In the genomic region with DNA sequence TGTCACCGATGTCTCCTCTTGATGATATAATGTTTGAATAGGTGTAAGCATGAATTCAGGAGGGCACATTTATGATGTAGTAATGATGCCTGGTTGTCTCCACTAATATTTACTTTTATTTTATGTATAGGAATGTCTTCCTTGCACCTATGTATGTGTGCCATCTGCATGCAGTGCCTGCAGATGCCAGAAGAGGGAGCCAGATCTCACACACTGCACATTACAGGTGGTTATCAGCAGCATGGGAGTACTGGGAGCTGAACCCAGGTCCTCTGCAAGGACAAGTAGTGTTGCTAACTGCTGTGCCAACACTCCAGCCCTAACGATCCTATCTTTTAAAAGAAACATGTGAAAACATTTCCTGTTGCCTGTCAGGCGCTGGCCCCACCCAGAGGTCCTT, we compare ENCODE assay signal across 17 mouse cellular contexts.
DNase-seq lines count a peak whose midpoint lies in the region; ATAC-seq and TF ChIP-seq lines count a peak whose summit lies in the region.
"Had no signal": no experiment of that assay in that cellular context is flagged by ENCODE, and none has a peak within 500 bp of the region (broad histone marks: within the 10 kb centered on the region; RNA-seq: fewer than 3 reads in every experiment).

No protein-coding gene starts in this region.

- 95% methylated on average over 3 of the region's 3 CpGs for whole genome bisulfite sequencing in kidney, postnatal 0 days
- 95% methylated on average over 3 of the region's 3 CpGs for WGBS in midbrain, postnatal 0 days
- WGBS in midbrain, embryonic 13.5 days = 98% methylated on average over 3 of the region's 3 CpGs

- no peak for ATAC-seq in kidney, postnatal 0 days (replicated peaks; ENCODE audit: low FRiP score, low read depth)
- ATAC-seq in midbrain, postnatal 0 days (ENCODE audit: low FRiP score) = no peak
- no peak for ATAC-seq in midbrain, embryonic 13.5 days
- ATAC-seq: forebrain, embryonic 15.5 days; inflammation-experienced regulatory T-cells, adult 6 months; midbrain, embryonic 16.5 days had no signal

- peak; percentile 21; the same call in 1 of the 2 replicates for TF ChIP-seq CTCF in kidney, postnatal 0 days (IDR thresholded peaks at IDR 0.05; ENCODE audit: low read depth)
- peak; percentile 51 for TF ChIP-seq CTCF in midbrain, postnatal 0 days (IDR thresholded peaks at IDR 0.05)

- no peak overlapping the region for H3K4me3 ChIP-seq in kidney, postnatal 0 days (replicated peaks; ENCODE audit: low read depth, low read length)
- no peak overlapping the region for H3K4me3 ChIP-seq in midbrain, postnatal 0 days (ENCODE audit: low read depth, low read length)
- no peak overlapping the region for H3K4me3 ChIP-seq in midbrain, embryonic 13.5 days (replicated peaks)
- H3K4me3 ChIP-seq: forebrain, embryonic 15.5 days; heart, embryonic 12.5 days; limb, embryonic 15.5 days had no signal

- no peak overlapping the region for H3K9ac ChIP-seq in kidney, postnatal 0 days (ENCODE audit: low read depth, low read length)
- H3K9ac ChIP-seq in midbrain, postnatal 0 days (replicated peaks; ENCODE audit: low read length, poor library complexity, severe bottlenecking) = no peak overlapping the region
- no peak overlapping the region for H3K9ac ChIP-seq in midbrain, embryonic 13.5 days (replicated peaks)
- H3K9ac ChIP-seq: forebrain, embryonic 15.5 days; heart, embryonic 12.5 days; limb, embryonic 15.5 days had no signal

- 0 out of 2 replicates have a peak, but pooled peaks cover 3% of the 10 kb centered on the region for H3K9me3 ChIP-seq in kidney, postnatal 0 days (replicated peaks; ENCODE audit: low read length)
- H3K9me3 ChIP-seq in midbrain, postnatal 0 days (ENCODE audit: low read length) = no peaks in the 10 kb centered on the region
- H3K9me3 ChIP-seq in midbrain, embryonic 13.5 days = peaks cover 4% of the 10 kb centered on the region; the same call in 1 of the 2 replicates
- H3K9me3 ChIP-seq: forebrain, embryonic 15.5 days; limb, embryonic 15.5 days had no signal

- no peak overlapping the region for H3K4me2 ChIP-seq in kidney, postnatal 0 days (ENCODE audit: low read length)
- H3K4me2 ChIP-seq in midbrain, postnatal 0 days (ENCODE audit: low read depth, low read length, poor library complexity, severe bottlenecking) = no peak overlapping the region
- no peak overlapping the region for H3K4me2 ChIP-seq in midbrain, embryonic 13.5 days (replicated peaks)
- H3K4me2 ChIP-seq: forebrain, embryonic 15.5 days; heart, embryonic 12.5 days; limb, embryonic 15.5 days had no signal

- no peak overlapping the region for H3K27ac ChIP-seq in kidney, postnatal 0 days
- H3K27ac ChIP-seq in midbrain, postnatal 0 days (ENCODE audit: low read depth, low read length) = no peak overlapping the region
- H3K27ac ChIP-seq in midbrain, embryonic 13.5 days = no peak overlapping the region
- H3K27ac ChIP-seq: forebrain, embryonic 15.5 days; limb, embryonic 15.5 days; macrophage had no signal

- H3K27me3 ChIP-seq in kidney, postnatal 0 days (ENCODE audit: insufficient read depth, low read length) = no peaks in the 10 kb centered on the region
- no peaks in the 10 kb centered on the region for H3K27me3 ChIP-seq in midbrain, postnatal 0 days (ENCODE audit: insufficient read depth, low read length)
- no peaks in the 10 kb centered on the region; the same call in 1 of the 2 replicates for H3K27me3 ChIP-seq in midbrain, embryonic 13.5 days
- H3K27me3 ChIP-seq: forebrain, embryonic 15.5 days; heart, embryonic 12.5 days; limb, embryonic 15.5 days had no signal

- no peak for DNase-seq in kidney, postnatal 0 days (ENCODE audit: low spot score)
- DNase-seq in kidney, adult 9 months = no peak
- no peak for DNase-seq in midbrain, postnatal 0 days (ENCODE audit: low spot score)
- DNase-seq in ZHBTc4 (ENCODE audit: low read depth, low spot score) = peak; percentile 33
- no peak for DNase-seq in cerebellum, adult 11 months
- no peak for DNase-seq in thymus, postnatal 0 days (ENCODE audit: low spot score)
- DNase-seq: adrenal gland, adult 8-10 months; cerebellum, adult 9-11 months; heart, postnatal 36 days; thymus, adult 2 months had no signal

- H3K4me1 ChIP-seq in kidney, postnatal 0 days (replicated peaks; ENCODE audit: insufficient read depth, low read length) = no peaks in the 10 kb centered on the region
- H3K4me1 ChIP-seq in midbrain, postnatal 0 days (ENCODE audit: insufficient read depth, low read length) = no peaks in the 10 kb centered on the region
- peaks cover 13% of the 10 kb centered on the region for H3K4me1 ChIP-seq in midbrain, embryonic 13.5 days (replicated peaks)
- H3K4me1 ChIP-seq: heart, embryonic 12.5 days; limb, embryonic 15.5 days had no signal

- H3K36me3 ChIP-seq in kidney, postnatal 0 days (ENCODE audit: insufficient read depth, low read length) = no peaks in the 10 kb centered on the region
- no peaks in the 10 kb centered on the region for H3K36me3 ChIP-seq in midbrain, postnatal 0 days (ENCODE audit: insufficient read depth, low read length)
- peaks cover 3% of the 10 kb centered on the region; the same call in 1 of the 2 replicates for H3K36me3 ChIP-seq in midbrain, embryonic 13.5 days
- H3K36me3 ChIP-seq: forebrain, embryonic 15.5 days; heart, embryonic 12.5 days; limb, embryonic 15.5 days had no signal
